Mouse (Mus musculus): ENCODE measurements at regions not wholly inside any gene's neighbourhood (a gene's known extent, or its start where the extent isn't known, plus 50 kb on each side); places are given as distances from the start of the nearest gene placed in this dataset.

DNA sequence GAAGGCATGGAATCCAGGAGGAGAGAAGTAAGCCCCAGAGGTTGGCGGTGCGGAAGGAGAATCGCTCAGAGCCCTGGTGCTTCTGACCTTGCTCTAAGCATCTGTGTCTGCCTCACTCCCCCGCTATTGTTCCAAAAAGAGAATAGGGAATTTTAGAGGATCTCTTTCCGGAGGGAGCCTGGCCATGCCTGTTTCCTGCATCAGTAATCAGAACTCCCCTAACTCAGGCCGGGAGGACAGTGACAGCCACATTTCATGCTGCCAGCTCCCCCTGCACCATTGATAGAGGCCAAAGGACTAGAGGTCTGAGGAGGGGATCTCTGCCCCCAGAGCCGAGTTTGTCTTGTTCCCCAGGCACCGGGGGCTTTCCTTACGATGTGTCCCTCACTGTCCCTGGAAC is 53.0 kb upstream of the Slc22a12 start:
- TF ChIP-seq CTCF (IDR thresholded peaks at IDR 0.05; ENCODE audit: low read depth) (no peak), EP300 (IDR thresholded peaks at IDR 0.05; ENCODE audit: low read depth) (no peak)

Data from liver, postnatal 0 days (tissue).